Mouse (Mus musculus): ENCODE data around the gene Btbd8. TPM values are rescaled to one million over a fixed set of nuclear protein-coding genes. Genes with fewer than 3 reads are reported as not detected.
A peak's percentile ranks its signal among the peaks of the same experiment; 100 is the strongest.

Btbd8 gene
- total RNA-seq, 1 experiment from 2014 or later: 6.8 TPM

- DNase-seq: no peak
Measured at GRCm38 (mm10) chr5:107516087-107516486, 78.3 kb downstream of the Btbd8 start.

- DNase-seq: no peak
Measured at GRCm38 (mm10) chr5:107518602-107519001, 80.8 kb downstream of the Btbd8 start.

- DNase-seq: no peak
Measured at GRCm38 (mm10) chr5:107521386-107521785, 83.6 kb downstream of the Btbd8 start.

- peak; percentile 9 for DNase-seq
Measured at GRCm38 (mm10) chr5:107521897-107522296, 84.1 kb downstream of the Btbd8 start.

GRCm38 (mm10) chr5:107524281-107524680, 86.5 kb downstream of the Btbd8 start:
- DNase-seq: no peak

- no peak for DNase-seq
Measured at GRCm38 (mm10) chr5:107528856-107529255, 91.1 kb downstream of the Btbd8 start.

- DNase-seq: no peak
Measured at GRCm38 (mm10) chr5:107533590-107533989, 95.8 kb downstream of the Btbd8 start.

- DNase-seq: no peak
Measured at GRCm38 (mm10) chr5:107534581-107534980, 96.8 kb downstream of the Btbd8 start, which contains the start of gene 1700028K03Rik. Gene 1700028K03Rik (plus strand): TSS chr5:107534709.

GRCm38 (mm10) chr5:107541696-107542095, 103.9 kb downstream of the Btbd8 start:
- DNase-seq: peak; percentile 6

GRCm38 (mm10) chr5:107545927-107546326, 108.1 kb downstream of the Btbd8 start:
- DNase-seq: no peak

GRCm38 (mm10) chr5:107547955-107548354, 110.2 kb downstream of the Btbd8 start:
- no peak for DNase-seq

GRCm38 (mm10) chr5:107548444-107548843, 110.6 kb downstream of the Btbd8 start:
- DNase-seq: no peak

GRCm38 (mm10) chr5:107554336-107554735, 116.5 kb downstream of the Btbd8 start:
- DNase-seq: no peak

GRCm38 (mm10) chr5:107556969-107557368, 119.2 kb downstream of the Btbd8 start:
- DNase-seq: no peak

Other genes with a start within 250 kb of the Btbd8 start
- gene Tgfbr3, start 148.4 kb upstream of the Btbd8 start, total RNA-seq (2021): 144 and 161 TPM in 2 replicates
- 3.5 and 4.5 TPM in 2 replicates for gene Brdt, start 106.8 kb upstream of the Btbd8 start, total RNA-seq (2021)
- 0.74 and 0.86 TPM in 2 replicates for gene Ephx4, start 35.3 kb upstream of the Btbd8 start, total RNA-seq (2021)
- gene Lpcat2b, start 6.4 kb upstream of the Btbd8 start, total RNA-seq (2021): not detected in 2 replicates
- gene Gm42669, start 69.6 kb downstream of the Btbd8 start, total RNA-seq (2021): not detected in 2 replicates
- not detected in 2 replicates for gene 1700028K03Rik, start 96.7 kb downstream of the Btbd8 start, total RNA-seq (2021)
- gene Rpap2, start 159.4 kb downstream of the Btbd8 start, total RNA-seq (2021): 13.2 and 21.2 TPM in 2 replicates
- 8.9 and 11.3 TPM in 2 replicates for gene Glmn, start 159.9 kb downstream of the Btbd8 start, total RNA-seq (2021)

Data from adrenal gland, postnatal 14 days (tissue).